Mouse (Mus musculus): Measurements from ENCODE around the gene Smox.

The Smox gene

GRCm38 (mm10) chr2:131513477-131513876, 22.2 kb downstream of the Smox start:
- no peak for DNase-seq (ENCODE audit: low read depth, low spot score)

GRCm38 (mm10) chr2:131514055-131514621, 22.8 kb downstream of the Smox start:
- no peak for DNase-seq (ENCODE audit: low read depth, low spot score)

GRCm38 (mm10) chr2:131517550-131517949, 26.3 kb downstream of the Smox start:
- no peak for DNase-seq (ENCODE audit: low read depth, low spot score)

GRCm38 (mm10) chr2:131518790-131519189, 27.5 kb downstream of the Smox start:
- DNase-seq (ENCODE audit: low read depth, low spot score): no peak

GRCm38 (mm10) chr2:131520743-131521142, 29.4 kb downstream of the Smox start:
- DNase-seq (ENCODE audit: low read depth, low spot score): no peak

- no peak for DNase-seq (ENCODE audit: low read depth, low spot score)
Observed at GRCm38 (mm10) chr2:131527061-131527460, 35.8 kb downstream of the Smox start.

GRCm38 (mm10) chr2:131529898-131530622, 38.8 kb downstream of the Smox start:
- DNase-seq (ENCODE audit: low read depth, low spot score): peak; percentile 62

GRCm38 (mm10) chr2:131530623-131531008, 39.3 kb downstream of the Smox start:
- no peak for DNase-seq (ENCODE audit: low read depth, low spot score)

GRCm38 (mm10) chr2:131531271-131531670, 40.0 kb downstream of the Smox start:
- no peak for DNase-seq (ENCODE audit: low read depth, low spot score)

- DNase-seq (ENCODE audit: low read depth, low spot score): no peak
Observed at GRCm38 (mm10) chr2:131535168-131535567, 43.9 kb downstream of the Smox start.

- DNase-seq (ENCODE audit: low read depth, low spot score): no peak
Observed at GRCm38 (mm10) chr2:131538341-131538740, 47.0 kb downstream of the Smox start.

GRCm38 (mm10) chr2:131539780-131540179, 48.5 kb downstream of the Smox start:
- no peak for DNase-seq (ENCODE audit: low read depth, low spot score)

- DNase-seq (ENCODE audit: low read depth, low spot score): peak; percentile 54
Observed at GRCm38 (mm10) chr2:131541686-131542085, 50.4 kb downstream of the Smox start.

- DNase-seq (ENCODE audit: low read depth, low spot score): no peak
Observed at GRCm38 (mm10) chr2:131542531-131542930, 51.2 kb downstream of the Smox start.

GRCm38 (mm10) chr2:131545386-131546307, 54.4 kb downstream of the Smox start:
- peak; percentile 40 for DNase-seq (ENCODE audit: low read depth, low spot score)

- DNase-seq (ENCODE audit: low read depth, low spot score): no peak
Observed at GRCm38 (mm10) chr2:131546308-131546700, 55.0 kb downstream of the Smox start.

GRCm38 (mm10) chr2:131546745-131547408, 55.6 kb downstream of the Smox start:
- no peak for DNase-seq (ENCODE audit: low read depth, low spot score)

- no peak for DNase-seq (ENCODE audit: low read depth, low spot score)
Observed at GRCm38 (mm10) chr2:131548330-131548729, 57.0 kb downstream of the Smox start.

- DNase-seq (ENCODE audit: low read depth, low spot score): no peak
Observed at GRCm38 (mm10) chr2:131549090-131549489, 57.8 kb downstream of the Smox start.

- DNase-seq (ENCODE audit: low read depth, low spot score): no peak
Observed at GRCm38 (mm10) chr2:131550474-131550873, 59.2 kb downstream of the Smox start.

GRCm38 (mm10) chr2:131550906-131551305, 59.6 kb downstream of the Smox start:
- no peak for DNase-seq (ENCODE audit: low read depth, low spot score)

All from retina, postnatal 7 days (tissue).